Mouse (Mus musculus): Measurements from ENCODE around the gene Cdk6. TPM values are rescaled to one million over a fixed set of nuclear protein-coding genes. Genes with fewer than 3 reads are reported as not detected.
"Not testable (repeated sequence)": the region's sequence is repeated elsewhere in the genome, so short reads cannot be mapped to it uniquely, and the experiment has no call there.

Gene Cdk6
- 18.6 and 23.4 TPM in 2 replicates for polyA plus RNA-seq (2014; fragmentation: Nextera tagmentation; extraction: Ambion mirVana)

- no peaks in the 10 kb centered on the region for H3K4me1 ChIP-seq (ENCODE audit: control insufficient read depth, insufficient read depth, low read length)
- no peaks in the 10 kb centered on the region for H3K36me3 ChIP-seq (ENCODE audit: control insufficient read depth, insufficient read depth, low read length)
- H3K9me3 ChIP-seq (ENCODE audit: control insufficient read depth, low read length): no peaks in the 10 kb centered on the region
- peak within 1 kb of the TSS; percentile 68 for H3K4me3 ChIP-seq (ENCODE audit: low read length)
- peak; percentile 26 for ATAC-seq (ENCODE audit: low FRiP score, low TSS enrichment)
- peak within 1 kb of the TSS; percentile 93 for H3K4me2 ChIP-seq (replicated peaks; ENCODE audit: low read depth, low read length)
- WGBS: under 1% methylated on average over 59 of the region's 59 CpGs
- peak within 1 kb of the TSS; percentile 77 for H3K9ac ChIP-seq (ENCODE audit: low read depth, low read length)
- H3K27me3 ChIP-seq (ENCODE audit: control insufficient read depth, insufficient read depth, low read length): peaks cover 3% of the 10 kb centered on the region; the same call in 1 of the 2 replicates
- peak within 1 kb of the TSS; percentile 75 for H3K27ac ChIP-seq (ENCODE audit: low read depth, low read length)
Observed at GRCm38 (mm10) chr5:3341111-3341911, at the start of gene Cdk6. Gene Cdk6 (plus strand): TSS chr5:3341485.

GRCm38 (mm10) chr5:3293666-3294065 lies 47.6 kb upstream of the Cdk6 start:
- WGBS: 88% methylated on average over 4 of the region's 4 CpGs
- ATAC-seq (ENCODE audit: low FRiP score, low TSS enrichment): no peak
- H3K4me1 ChIP-seq (ENCODE audit: control insufficient read depth, insufficient read depth, low read length): no peaks in the 10 kb centered on the region
- H3K9ac ChIP-seq (ENCODE audit: low read depth, low read length): no peak overlapping the region
- H3K4me2 ChIP-seq (replicated peaks; ENCODE audit: low read depth, low read length): no peak overlapping the region
- no peak overlapping the region for H3K4me3 ChIP-seq (ENCODE audit: low read length)
- H3K36me3 ChIP-seq (ENCODE audit: control insufficient read depth, insufficient read depth, low read length): no peaks in the 10 kb centered on the region
- no peaks in the 10 kb centered on the region for H3K9me3 ChIP-seq (ENCODE audit: control insufficient read depth, low read length)
- no peaks in the 10 kb centered on the region for H3K27me3 ChIP-seq (ENCODE audit: control insufficient read depth, insufficient read depth, low read length)
- no peak overlapping the region for H3K27ac ChIP-seq (ENCODE audit: low read depth, low read length)

GRCm38 (mm10) chr5:3300801-3301457 lies 40.4 kb upstream of the Cdk6 start:
- Histone ChIP-seq H3K4me1 (ENCODE audit: control insufficient read depth, insufficient read depth, low read length) (no peaks in the 10 kb centered on the region), H3K27ac (ENCODE audit: low read depth, low read length) (no peak overlapping the region), H3K9ac (ENCODE audit: low read depth, low read length) (no peak overlapping the region), H3K4me3 (ENCODE audit: low read length) (no peak overlapping the region), H3K4me2 (replicated peaks; ENCODE audit: low read depth, low read length) (no peak overlapping the region), H3K9me3 (ENCODE audit: control insufficient read depth, low read length) (0 out of 2 replicates have a peak, but pooled peaks cover 3% of the 10 kb centered on the region), H3K27me3 (ENCODE audit: control insufficient read depth, insufficient read depth, low read length) (no peaks in the 10 kb centered on the region), H3K36me3 (ENCODE audit: control insufficient read depth, insufficient read depth, low read length) (no peaks in the 10 kb centered on the region)
- WGBS: 82% methylated on average over 12 of the region's 12 CpGs
- no peak for ATAC-seq (ENCODE audit: low FRiP score, low TSS enrichment)

GRCm38 (mm10) chr5:3301535-3301934 lies 39.8 kb upstream of the Cdk6 start:
- H3K4me3 ChIP-seq (ENCODE audit: low read length): no peak overlapping the region
- 67% methylated on average over 5 of the region's 5 CpGs for WGBS
- ATAC-seq (ENCODE audit: low FRiP score, low TSS enrichment): no peak
- H3K27me3 ChIP-seq (ENCODE audit: control insufficient read depth, insufficient read depth, low read length): no peaks in the 10 kb centered on the region
- H3K27ac ChIP-seq (ENCODE audit: low read depth, low read length): no peak overlapping the region
- H3K9ac ChIP-seq (ENCODE audit: low read depth, low read length): no peak overlapping the region
- 0 out of 2 replicates have a peak, but pooled peaks cover 3% of the 10 kb centered on the region for H3K9me3 ChIP-seq (ENCODE audit: control insufficient read depth, low read length)
- H3K4me1 ChIP-seq (ENCODE audit: control insufficient read depth, insufficient read depth, low read length): no peaks in the 10 kb centered on the region
- H3K36me3 ChIP-seq (ENCODE audit: control insufficient read depth, insufficient read depth, low read length): no peaks in the 10 kb centered on the region
- no peak overlapping the region for H3K4me2 ChIP-seq (replicated peaks; ENCODE audit: low read depth, low read length)

- Histone ChIP-seq H3K9ac (ENCODE audit: low read depth, low read length) (no peak overlapping the region), H3K27me3 (ENCODE audit: control insufficient read depth, insufficient read depth, low read length) (no peaks in the 10 kb centered on the region), H3K9me3 (ENCODE audit: control insufficient read depth, low read length) (0 out of 2 replicates have a peak, but pooled peaks cover 3% of the 10 kb centered on the region), H3K27ac (ENCODE audit: low read depth, low read length) (no peak overlapping the region), H3K4me3 (ENCODE audit: low read length) (no peak overlapping the region), H3K36me3 (ENCODE audit: control insufficient read depth, insufficient read depth, low read length) (no peaks in the 10 kb centered on the region), H3K4me2 (replicated peaks; ENCODE audit: low read depth, low read length) (no peak overlapping the region), H3K4me1 (ENCODE audit: control insufficient read depth, insufficient read depth, low read length) (no peaks in the 10 kb centered on the region)
- no peak for ATAC-seq (ENCODE audit: low FRiP score, low TSS enrichment)
- WGBS: 85% methylated on average over 9 of the region's 9 CpGs
Observed at GRCm38 (mm10) chr5:3303876-3304275, 37.4 kb upstream of the Cdk6 start.

- H3K9ac ChIP-seq (ENCODE audit: low read depth, low read length): no peak overlapping the region
- no peaks in the 10 kb centered on the region for H3K27me3 ChIP-seq (ENCODE audit: control insufficient read depth, insufficient read depth, low read length)
- no peaks in the 10 kb centered on the region for H3K4me1 ChIP-seq (ENCODE audit: control insufficient read depth, insufficient read depth, low read length)
- 0 out of 2 replicates have a peak, but pooled peaks cover 3% of the 10 kb centered on the region for H3K9me3 ChIP-seq (ENCODE audit: control insufficient read depth, low read length)
- no peaks in the 10 kb centered on the region for H3K36me3 ChIP-seq (ENCODE audit: control insufficient read depth, insufficient read depth, low read length)
- no peak for ATAC-seq (ENCODE audit: low FRiP score, low TSS enrichment)
- H3K4me2 ChIP-seq (replicated peaks; ENCODE audit: low read depth, low read length): no peak overlapping the region
- H3K27ac ChIP-seq (ENCODE audit: low read depth, low read length): no peak overlapping the region
- H3K4me3 ChIP-seq (ENCODE audit: low read length): no peak overlapping the region
- 84% methylated on average over 1 of the region's 1 CpGs for WGBS
Observed at GRCm38 (mm10) chr5:3306146-3306545, 35.1 kb upstream of the Cdk6 start.

- H3K9ac ChIP-seq (ENCODE audit: low read depth, low read length): no peak overlapping the region
Observed at GRCm38 (mm10) chr5:3309122-3309521, 32.2 kb upstream of the Cdk6 start.

GRCm38 (mm10) chr5:3309587-3309986 lies 31.7 kb upstream of the Cdk6 start:
- ATAC-seq (ENCODE audit: low FRiP score, low TSS enrichment): no peak

More at GRCm38 (mm10) chr5:3309122-3309521, 32.2 kb upstream of the Cdk6 start:
- Histone ChIP-seq H3K36me3 (ENCODE audit: control insufficient read depth, insufficient read depth, low read length) (no peaks in the 10 kb centered on the region), H3K27me3 (ENCODE audit: control insufficient read depth, insufficient read depth, low read length) (no peaks in the 10 kb centered on the region), H3K4me2 (replicated peaks; ENCODE audit: low read depth, low read length) (no peak overlapping the region), H3K4me3 (ENCODE audit: low read length) (no peak overlapping the region), H3K9me3 (ENCODE audit: control insufficient read depth, low read length) (0 out of 2 replicates have a peak, but pooled peaks cover 2% of the 10 kb centered on the region), H3K27ac (ENCODE audit: low read depth, low read length) (no peak overlapping the region), H3K4me1 (ENCODE audit: control insufficient read depth, insufficient read depth, low read length) (no peaks in the 10 kb centered on the region)
- ATAC-seq (ENCODE audit: low FRiP score, low TSS enrichment): no peak

GRCm38 (mm10) chr5:3311156-3311555 lies 30.1 kb upstream of the Cdk6 start:
- ATAC-seq (ENCODE audit: low FRiP score, low TSS enrichment); H3K9me3 ChIP-seq (ENCODE audit: control insufficient read depth, low read length); H3K36me3 ChIP-seq (ENCODE audit: control insufficient read depth, insufficient read depth, low read length); H3K4me1 ChIP-seq (ENCODE audit: control insufficient read depth, insufficient read depth, low read length); H3K27me3 ChIP-seq (ENCODE audit: control insufficient read depth, insufficient read depth, low read length); H3K27ac ChIP-seq (ENCODE audit: low read depth, low read length); H3K9ac ChIP-seq (ENCODE audit: low read depth, low read length); H3K4me3 ChIP-seq (ENCODE audit: low read length); H3K4me2 ChIP-seq (replicated peaks; ENCODE audit: low read depth, low read length): not testable (repeated sequence)
- 86% methylated on average over 7 of the region's 7 CpGs for WGBS

More at GRCm38 (mm10) chr5:3309587-3309986, 31.7 kb upstream of the Cdk6 start:
- WGBS: 86% methylated on average over 1 of the region's 1 CpGs
- H3K9ac ChIP-seq (ENCODE audit: low read depth, low read length): no peak overlapping the region
- H3K9me3 ChIP-seq (ENCODE audit: control insufficient read depth, low read length): no peaks in the 10 kb centered on the region
- H3K4me2 ChIP-seq (replicated peaks; ENCODE audit: low read depth, low read length): no peak overlapping the region
- H3K4me3 ChIP-seq (ENCODE audit: low read length): no peak overlapping the region
- no peaks in the 10 kb centered on the region for H3K4me1 ChIP-seq (ENCODE audit: control insufficient read depth, insufficient read depth, low read length)
- no peaks in the 10 kb centered on the region for H3K27me3 ChIP-seq (ENCODE audit: control insufficient read depth, insufficient read depth, low read length)
- no peak overlapping the region for H3K27ac ChIP-seq (ENCODE audit: low read depth, low read length)
- no peaks in the 10 kb centered on the region for H3K36me3 ChIP-seq (ENCODE audit: control insufficient read depth, insufficient read depth, low read length)

All from kidney, embryonic 14.5 days (tissue).